Mouse (Mus musculus) lung, postnatal 0 days (tissue): ENCODE measurements around the gene Il10rb. TPM values are rescaled to one million over a fixed set of nuclear protein-coding genes. Genes with fewer than 3 reads are reported as not detected.

Source experiments
- ATAC-seq: fragments of 200-750 bp; cut with Nextera tagmentation; 2 replicates; pipeline ENCODE4 v1.8.0; 2017; ENCODE audit warnings: moderate library complexity
- DNase-seq: peaks from one replicate; pipeline ENCODE4 v3.0.0-alpha.2; 2016; ENCODE audit warnings: low spot score
- H3K27ac ChIP-seq: fragments of 300-500 bp; sonication (generic); 2 replicates; pipeline ENCODE4 v1.5.1; 2014; ENCODE audit warnings: antibody characterized with exemption, mild to moderate bottlenecking, low read length, mixed read lengths
- H3K27me3 ChIP-seq: fragments of 300-500 bp; sonication (generic); replicated peaks from 2 replicates; pipeline ENCODE4 v1.6.1; 2014; ENCODE audit warnings: low read length, mixed read lengths; ENCODE audit not compliant: insufficient read depth
- H3K36me3 ChIP-seq: fragments of 300-500 bp; sonication (generic); 2 replicates; pipeline ENCODE4 v1.6.1; 2014; ENCODE audit warnings: low read length, mixed read lengths; ENCODE audit not compliant: insufficient read depth
- H3K4me1 ChIP-seq: fragments of 300-500 bp; sonication (generic); 2 replicates; pipeline ENCODE4 v1.6.1; 2014; ENCODE audit warnings: antibody characterized with exemption, low read depth, low read length, mixed read lengths; ENCODE audit not compliant: insufficient read depth
- H3K4me2 ChIP-seq: fragments of 300-500 bp; sonication (generic); replicated peaks from 2 replicates; pipeline ENCODE4 v1.6.1; 2014; ENCODE audit warnings: low read depth, mild to moderate bottlenecking, low read length, moderate library complexity, mixed read lengths
- H3K4me3 ChIP-seq: fragments of 300-500 bp; sonication (generic); 2 replicates; pipeline ENCODE4 v1.5.1; 2014; ENCODE audit warnings: low read depth, low read length
- H3K9ac ChIP-seq: fragments of 300-500 bp; sonication (generic); replicated peaks from 2 replicates; pipeline ENCODE4 v1.6.1; 2014; ENCODE audit warnings: low read depth, mild to moderate bottlenecking
- H3K9me3 ChIP-seq: fragments of 300-500 bp; sonication (generic); 2 replicates; pipeline ENCODE4 v1.6.1; 2016; ENCODE audit warnings: low read length, mixed read lengths
- CTCF ChIP-seq: IDR thresholded peaks from 2 replicates; pipeline ENCODE4 v1.5.1; 2016; ENCODE audit warnings: antibody characterized with exemption, mild to moderate bottlenecking
- EP300 ChIP-seq: IDR thresholded peaks from 2 replicates; pipeline ENCODE4 v1.6.1; 2016; ENCODE audit warnings: antibody characterized with exemption, mild to moderate bottlenecking, control low read depth
- WGBS: fragments of 180-500 bp; shearing (Covaris S2); extraction: QIAGEN DNeasy Blood & Tissue Kit; methylation state at CpG from one replicate; pipeline ENCODE4 v1.1.7; 2014; 5-methylcytosine and 5-hydroxymethylcytosine counted together
- polyA plus RNA-seq: library from polyadenylated mRNA; unstranded; fragments of >200 nt; fragmentation: Nextera tagmentation; extraction: Ambion mirVana; gene quantifications from 2 replicates; pipeline ENCODE4 v1.2.1, GENCODE M21; 2015

Gene Il10rb
- polyA plus RNA-seq, 1 experiment from 2014 or later: 90.5 TPM

- ATAC-seq (no peak; the same call in 1 of the 2 replicates), DNase-seq (no peak)
- Histone ChIP-seq H3K4me3 (no peak overlapping the region), H3K9ac (no peak overlapping the region), H3K4me2 (no peak overlapping the region), H3K9me3 (no peaks in the 10 kb centered on the region), H3K4me1 (no peaks in the 10 kb centered on the region), H3K27me3 (no peaks in the 10 kb centered on the region), H3K36me3 (peaks cover 25% of the 10 kb centered on the region), H3K27ac (no peak overlapping the region)
- TF ChIP-seq EP300 (no peak), CTCF (no peak)
- 89% methylated on average over 12 of the region's 12 CpGs for WGBS
These were observed 7.9 kb upstream of the Il10rb start for GRCm38 (mm10) chr16:91398030-91398429.

- Histone ChIP-seq H3K4me2 (no peak overlapping the region), H3K9ac (no peak overlapping the region), H3K4me3 (no peak overlapping the region), H3K36me3 (peaks cover 20% of the 10 kb centered on the region), H3K4me1 (no peaks in the 10 kb centered on the region), H3K9me3 (no peaks in the 10 kb centered on the region), H3K27me3 (no peaks in the 10 kb centered on the region), H3K27ac (no peak overlapping the region)
- TF ChIP-seq EP300 (no peak), CTCF (no peak)
- no peak for ATAC-seq
- DNase-seq: no peak
- 94% methylated on average over 7 of the region's 7 CpGs for WGBS
These were observed 7.0 kb upstream of the Il10rb start for GRCm38 (mm10) chr16:91398944-91399343.

- H3K27me3 ChIP-seq: no peaks in the 10 kb centered on the region
- TF ChIP-seq CTCF (no peak), EP300 (no peak)
- no peak overlapping the region for H3K27ac ChIP-seq
- WGBS: 70% methylated on average over 6 of the region's 6 CpGs
- DNase-seq: no peak
- no peak overlapping the region for H3K4me3 ChIP-seq
- peaks cover 15% of the 10 kb centered on the region; the same call in 1 of the 2 replicates for H3K36me3 ChIP-seq
- no peak overlapping the region for H3K4me2 ChIP-seq
- H3K4me1 ChIP-seq: no peaks in the 10 kb centered on the region; the same call in 1 of the 2 replicates
- ATAC-seq: no peak
- no peak overlapping the region for H3K9ac ChIP-seq
- no peaks in the 10 kb centered on the region for H3K9me3 ChIP-seq
These were observed 4.3 kb upstream of the Il10rb start for GRCm38 (mm10) chr16:91401569-91402165.

GRCm38 (mm10) chr16:91403784-91404183 lies 2.2 kb upstream of the Il10rb start:
- DNase-seq: no peak
- no peaks in the 10 kb centered on the region for H3K27me3 ChIP-seq
- no peak overlapping the region for H3K4me2 ChIP-seq
- 68% methylated on average over 9 of the region's 9 CpGs for WGBS
- TF ChIP-seq EP300: no peak
- TF ChIP-seq CTCF: no peak
- no peak overlapping the region for H3K27ac ChIP-seq
- H3K9me3 ChIP-seq: no peaks in the 10 kb centered on the region
- H3K36me3 ChIP-seq: peaks cover 10% of the 10 kb centered on the region; the same call in 1 of the 2 replicates
- no peak for ATAC-seq
- H3K9ac ChIP-seq: no peak overlapping the region
- H3K4me3 ChIP-seq: no peak overlapping the region
- H3K4me1 ChIP-seq: peaks cover 11% of the 10 kb centered on the region; the same call in 1 of the 2 replicates

GRCm38 (mm10) chr16:91404187-91404586 lies 1.8 kb upstream of the Il10rb start:
- no peak for ATAC-seq
- H3K27me3 ChIP-seq: no peaks in the 10 kb centered on the region
- no peak overlapping the region for H3K27ac ChIP-seq
- no peak overlapping the region for H3K4me3 ChIP-seq
- 89% methylated on average over 8 of the region's 8 CpGs for WGBS
- no peak overlapping the region for H3K4me2 ChIP-seq
- DNase-seq: no peak
- H3K9ac ChIP-seq: no peak overlapping the region
- H3K4me1 ChIP-seq: peaks cover 11% of the 10 kb centered on the region; the same call in 1 of the 2 replicates
- no peaks in the 10 kb centered on the region for H3K9me3 ChIP-seq
- TF ChIP-seq EP300 (no peak), CTCF (no peak)
- H3K36me3 ChIP-seq: peaks cover 10% of the 10 kb centered on the region; the same call in 1 of the 2 replicates

GRCm38 (mm10) chr16:91404828-91405577 lies 961 bp upstream of the Il10rb start:
- H3K4me1 ChIP-seq: peaks cover 11% of the 10 kb centered on the region; the same call in 1 of the 2 replicates
- no peak overlapping the region for H3K9ac ChIP-seq
- no peaks in the 10 kb centered on the region for H3K9me3 ChIP-seq
- H3K36me3 ChIP-seq: peaks cover 7% of the 10 kb centered on the region; the same call in 1 of the 2 replicates
- TF ChIP-seq EP300 (no peak), CTCF (no peak)
- ATAC-seq (no peak), DNase-seq (no peak)
- peak overlapping the region; percentile 90 for H3K27ac ChIP-seq
- WGBS: 74% methylated on average over 10 of the region's 10 CpGs
- H3K4me2 ChIP-seq: no peak overlapping the region
- H3K4me3 ChIP-seq: no peak overlapping the region
- no peaks in the 10 kb centered on the region for H3K27me3 ChIP-seq
